20 mouse cellular contexts compared by ENCODE assay signal in the genomic region with DNA sequence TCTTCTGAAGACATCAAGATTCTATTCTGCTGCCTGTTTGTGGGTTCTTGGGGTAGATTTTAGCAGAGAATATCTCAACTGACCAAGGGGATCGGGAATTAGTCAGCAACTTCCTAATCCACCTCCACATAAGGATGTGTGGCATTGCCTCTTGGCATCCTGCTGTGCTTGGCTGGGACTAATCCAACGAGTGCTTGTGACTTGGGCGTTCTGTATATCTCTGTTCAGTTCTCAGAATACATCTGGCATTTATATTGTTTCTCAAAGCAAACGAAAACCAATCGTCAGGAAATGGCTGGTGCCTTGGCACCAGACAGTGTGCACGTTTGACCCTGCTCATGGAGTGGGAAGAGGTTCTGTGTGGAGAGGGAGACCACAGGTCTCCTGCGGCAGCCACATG. TPM values are rescaled to one million over a fixed set of nuclear protein-coding genes. Genes with fewer than 3 reads are reported as not detected.
DNase-seq lines count a peak whose midpoint lies in the region.
"Had no signal": no experiment of that assay in that cellular context is flagged by ENCODE, and none has a peak within 500 bp of the region (broad histone marks: within the 10 kb centered on the region; RNA-seq: fewer than 3 reads in every experiment).

No protein-coding gene starts in this region.

- peak; percentile 57 for DNase-seq in 416B (ENCODE audit: low read depth)
- peak; percentile 36 for DNase-seq in brain, adult 2 months (ENCODE audit: low read depth, low spot score)
- DNase-seq in forelimb bud, embryonic 11.5 days (ENCODE audit: low read depth, low spot score) = peak; percentile 7
- DNase-seq in layer of hippocampus, postnatal 25 days (ENCODE audit: extremely low spot score in 1 of 2, low spot score in 1 of 2) = no peak
- DNase-seq in c-Kit-positive CD71-positive TER-119-positive erythroid progenitor cells, embryonic 14.5 days (ENCODE audit: low spot score) = no peak
- no peak for DNase-seq in ovary, adult 18-20 months (ENCODE audit: low spot score)
- DNase-seq: adrenal gland, adult 2 months; adrenal gland, postnatal 10 days; adrenal gland, postnatal 25 days; cerebellum, adult 11 months; cerebellum, adult 18-20 months; cerebellum, adult 8-10 months; cerebellum, adult 9-11 months; cerebellum, postnatal 14 days; cerebellum, postnatal 36 days; embryo, embryonic 11 days; forebrain, postnatal 0 days had no signal

RNA-seq across cellular contexts. Expression of a gene that starts 5.9 kb away (rescaled TPM):
- total RNA-seq in layer of hippocampus, postnatal 25 days (2021) = 1 to 10 TPM in 1 of 2 experiments, under 1 TPM in 1; 0.89 to 1.0 TPM

RNA-seq across cellular contexts. Expression of a gene that starts 5.9 kb away (rescaled TPM):
- total RNA-seq in layer of hippocampus, postnatal 25 days (2021) = 10 to 100 TPM; 37.0 TPM

RNA-seq across cellular contexts. Expression of a gene that starts 24.8 kb away (rescaled TPM):
- total RNA-seq in layer of hippocampus, postnatal 25 days (2021) = not detected
- total RNA-seq: adrenal gland, adult 2 months; adrenal gland, postnatal 10 days; adrenal gland, postnatal 25 days; adrenal gland, postnatal 4 days; common myeloid progenitor, adult 5-6 weeks; forebrain, postnatal 0 days; MEL had no signal

RNA-seq across cellular contexts. Expression of a gene that starts 29.8 kb away (rescaled TPM):
- 1 to 10 TPM in 1 of 2 experiments, not detected in 1; 1.2 TPM for total RNA-seq in layer of hippocampus, postnatal 25 days (2021)

RNA-seq across cellular contexts. Expression of a gene that starts 39.9 kb away (rescaled TPM):
- total RNA-seq in layer of hippocampus, postnatal 25 days (2021) = not detected
- total RNA-seq: adrenal gland, adult 2 months; adrenal gland, postnatal 25 days; common myeloid progenitor, adult 5-6 weeks; MEL had no signal

Comparison
In these comparisons a context has a peak if more than half of its experiments do, and no peak if none do; other contexts are left out.
1. DNase-seq: peak in 416B (single experiment), brain, adult 2 months (single experiment) and forelimb bud, embryonic 11.5 days (single experiment); none in layer of hippocampus, postnatal 25 days (0 of 2), c-Kit-positive CD71-positive TER-119-positive erythroid progenitor cells, embryonic 14.5 days (single experiment) and ovary, adult 18-20 months (single experiment).